Mouse (Mus musculus) hindbrain, embryonic 14.5 days (tissue): Measurements from ENCODE around the gene Rab3gap1. TPM values are rescaled to one million over a fixed set of nuclear protein-coding genes. Genes with fewer than 3 reads are reported as not detected.

Source experiments
- ATAC-seq: fragments of 200-750 bp; cut with Nextera tagmentation; 2 replicates; pipeline ENCODE4 v1.8.0; 2017; ENCODE audit warnings: moderate number of reproducible peaks, mild to moderate bottlenecking, moderate TSS enrichment, moderate library complexity; ENCODE audit not compliant: low FRiP score
- DNase-seq: peaks from one replicate; pipeline ENCODE4 v3.0.0-alpha.2; 2015; ENCODE audit warnings: low spot score
- H3K27ac ChIP-seq: fragments of 300-500 bp; sonication (generic); 2 replicates; pipeline ENCODE4 v1.5.1; 2014; ENCODE audit warnings: mild to moderate bottlenecking, moderate library complexity
- H3K27me3 ChIP-seq: fragments of 300-500 bp; sonication (generic); 2 replicates; pipeline ENCODE4 v1.6.1; 2014; ENCODE audit warnings: mild to moderate bottlenecking, low read length, mixed read lengths; ENCODE audit not compliant: control insufficient read depth, insufficient read depth
- H3K36me3 ChIP-seq: fragments of 300-500 bp; sonication (generic); replicated peaks from 2 replicates; pipeline ENCODE4 v1.6.1; 2014; ENCODE audit not compliant: control insufficient read depth, insufficient read depth
- H3K4me1 ChIP-seq: fragments of 300-500 bp; sonication (generic); replicated peaks from 2 replicates; pipeline ENCODE4 v1.6.1; 2014; ENCODE audit warnings: antibody characterized with exemption, low read length, mixed read lengths; ENCODE audit not compliant: control insufficient read depth, insufficient read depth
- H3K4me2 ChIP-seq: fragments of 300-500 bp; sonication (generic); replicated peaks from 2 replicates; pipeline ENCODE4 v1.6.1; 2014; ENCODE audit warnings: mild to moderate bottlenecking, moderate library complexity
- H3K4me3 ChIP-seq: fragments of 300-500 bp; sonication (generic); replicated peaks from 2 replicates; pipeline ENCODE4 v1.5.1; 2014; ENCODE audit warnings: mild to moderate bottlenecking, low read length
- H3K9ac ChIP-seq: fragments of 300-500 bp; sonication (generic); 2 replicates; pipeline ENCODE4 v1.6.1; 2014
- H3K9me3 ChIP-seq: fragments of 300-500 bp; sonication (generic); 2 replicates; pipeline ENCODE4 v1.6.1; 2016; ENCODE audit warnings: low read length; ENCODE audit not compliant: control insufficient read depth
- WGBS: fragments of 180-500 bp; shearing (Covaris S2); extraction: QIAGEN DNeasy Blood & Tissue Kit; methylation state at CpG from one replicate; pipeline ENCODE4 v1.1.7; 2014; 5-methylcytosine and 5-hydroxymethylcytosine counted together
- polyA plus RNA-seq: library from polyadenylated mRNA; unstranded; fragments of >200 nt; fragmentation: Nextera tagmentation; extraction: Ambion mirVana; gene quantifications from 2 replicates; pipeline ENCODE4 v1.2.1, GENCODE M21; 2014

Gene Rab3gap1
- polyA plus RNA-seq, 1 experiment from 2014 or later, result 26.0 TPM

- H3K4me1 ChIP-seq, result no peaks in the 10 kb centered on the region
- ATAC-seq, result no peak
- peaks cover 17% of the 10 kb centered on the region for H3K36me3 ChIP-seq
- DNase-seq, result no peak
- 88% methylated on average over 4 of the region's 4 CpGs for WGBS
- H3K4me2 ChIP-seq, result no peak overlapping the region
- H3K9me3 ChIP-seq, result no peaks in the 10 kb centered on the region
- no peak overlapping the region for H3K9ac ChIP-seq
- H3K4me3 ChIP-seq, result no peak overlapping the region
- H3K27ac ChIP-seq, result no peak overlapping the region
- no peaks in the 10 kb centered on the region for H3K27me3 ChIP-seq
These were observed 44.5 kb downstream of the Rab3gap1 start for GRCm38 (mm10) chr1:127913116-127913515.

GRCm38 (mm10) chr1:127915316-127915715, 46.7 kb downstream of the Rab3gap1 start:
- DNase-seq (no peak), ATAC-seq (no peak)
- H3K27me3 ChIP-seq, result no peaks in the 10 kb centered on the region
- no peak overlapping the region for H3K4me2 ChIP-seq
- peaks cover 26% of the 10 kb centered on the region for H3K36me3 ChIP-seq
- no peaks in the 10 kb centered on the region for H3K4me1 ChIP-seq
- no peak overlapping the region for H3K4me3 ChIP-seq
- H3K27ac ChIP-seq, result no peak overlapping the region
- H3K9ac ChIP-seq, result no peak overlapping the region
- H3K9me3 ChIP-seq, result no peaks in the 10 kb centered on the region
- 96% methylated on average over 6 of the region's 6 CpGs for WGBS

GRCm38 (mm10) chr1:127915802-127916201, 47.2 kb downstream of the Rab3gap1 start:
- H3K4me1 ChIP-seq, result no peaks in the 10 kb centered on the region
- no peak overlapping the region for H3K9ac ChIP-seq
- no peak for ATAC-seq
- no peak for DNase-seq
- no peaks in the 10 kb centered on the region for H3K27me3 ChIP-seq
- peaks cover 24% of the 10 kb centered on the region for H3K36me3 ChIP-seq
- 87% methylated on average over 1 of the region's 1 CpGs for WGBS
- no peaks in the 10 kb centered on the region for H3K9me3 ChIP-seq
- H3K4me2 ChIP-seq, result no peak overlapping the region
- no peak overlapping the region for H3K27ac ChIP-seq
- no peak overlapping the region for H3K4me3 ChIP-seq

GRCm38 (mm10) chr1:127933405-127933804, 64.8 kb downstream of the Rab3gap1 start:
- Histone ChIP-seq H3K4me2 (no peak overlapping the region), H3K9me3 (no peaks in the 10 kb centered on the region), H3K4me3 (no peak overlapping the region), H3K27me3 (no peaks in the 10 kb centered on the region), H3K4me1 (no peaks in the 10 kb centered on the region), H3K9ac (no peak overlapping the region), H3K27ac (no peak overlapping the region), H3K36me3 (peaks cover 75% of the 10 kb centered on the region)
- ATAC-seq (no peak), DNase-seq (no peak)
- 95% methylated on average over 2 of the region's 2 CpGs for WGBS

- Histone ChIP-seq H3K36me3 (peaks cover 83% of the 10 kb centered on the region), H3K9ac (no peak overlapping the region), H3K4me2 (no peak overlapping the region), H3K27ac (no peak overlapping the region), H3K9me3 (no peaks in the 10 kb centered on the region), H3K4me1 (no peaks in the 10 kb centered on the region), H3K27me3 (no peaks in the 10 kb centered on the region), H3K4me3 (no peak overlapping the region)
- WGBS, result 96% methylated on average over 5 of the region's 5 CpGs
- no peak for DNase-seq
- no peak for ATAC-seq
These were observed 65.7 kb downstream of the Rab3gap1 start for GRCm38 (mm10) chr1:127934322-127934721.

GRCm38 (mm10) chr1:127937277-127937676, 68.7 kb downstream of the Rab3gap1 start:
- Histone ChIP-seq H3K4me1 (no peaks in the 10 kb centered on the region), H3K27me3 (no peaks in the 10 kb centered on the region), H3K9me3 (no peaks in the 10 kb centered on the region), H3K9ac (no peak overlapping the region), H3K36me3 (peaks cover 89% of the 10 kb centered on the region), H3K4me2 (no peak overlapping the region), H3K4me3 (no peak overlapping the region), H3K27ac (no peak overlapping the region)
- 79% methylated on average over 8 of the region's 8 CpGs for WGBS
- no peak for DNase-seq
- ATAC-seq, result no peak

- 94% methylated on average over 10 of the region's 10 CpGs for WGBS
- peaks cover 75% of the 10 kb centered on the region for H3K36me3 ChIP-seq
These were observed 73.7 kb downstream of the Rab3gap1 start for GRCm38 (mm10) chr1:127942231-127942630.

GRCm38 (mm10) chr1:127943516-127943915, 74.9 kb downstream of the Rab3gap1 start:
- H3K36me3 ChIP-seq, result peaks cover 62% of the 10 kb centered on the region

More at GRCm38 (mm10) chr1:127942231-127942630, 73.7 kb downstream of the Rab3gap1 start:
- H3K4me1 ChIP-seq, result no peaks in the 10 kb centered on the region
- no peaks in the 10 kb centered on the region for H3K9me3 ChIP-seq
- no peak overlapping the region for H3K4me2 ChIP-seq
- H3K9ac ChIP-seq, result no peak overlapping the region
- no peak overlapping the region for H3K4me3 ChIP-seq
- ATAC-seq (no peak), DNase-seq (no peak)
- no peak overlapping the region for H3K27ac ChIP-seq
- H3K27me3 ChIP-seq, result no peaks in the 10 kb centered on the region

GRCm38 (mm10) chr1:127945696-127946575, 77.4 kb downstream of the Rab3gap1 start:
- H3K4me3 ChIP-seq, result no peak overlapping the region
- ATAC-seq, result no peak
- no peak for DNase-seq
- no peak overlapping the region for H3K27ac ChIP-seq
- H3K9me3 ChIP-seq, result peaks cover 4% of the 10 kb centered on the region; the same call in 1 of the 2 replicates
- 77% methylated on average over 3 of the region's 3 CpGs for WGBS
- no peak overlapping the region for H3K4me2 ChIP-seq
- peaks cover 38% of the 10 kb centered on the region for H3K36me3 ChIP-seq
- no peak overlapping the region for H3K9ac ChIP-seq
- H3K27me3 ChIP-seq, result no peaks in the 10 kb centered on the region
- no peaks in the 10 kb centered on the region for H3K4me1 ChIP-seq

More at GRCm38 (mm10) chr1:127943516-127943915, 74.9 kb downstream of the Rab3gap1 start:
- Histone ChIP-seq H3K4me2 (no peak overlapping the region), H3K9ac (no peak overlapping the region), H3K27ac (no peak overlapping the region), H3K27me3 (no peaks in the 10 kb centered on the region), H3K4me1 (no peaks in the 10 kb centered on the region), H3K9me3 (peaks cover 4% of the 10 kb centered on the region; the same call in 1 of the 2 replicates), H3K4me3 (no peak overlapping the region)
- DNase-seq (no peak), ATAC-seq (no peak)
- WGBS, result 85% methylated on average over 6 of the region's 6 CpGs
